Mouse (Mus musculus) heart, adult 2 months (tissue): ENCODE measurements around the gene Plcb3. TPM values are rescaled to one million over a fixed set of nuclear protein-coding genes. Genes with fewer than 3 reads are reported as not detected.

Source experiments
- DNase-seq, 2 experiments: peaks; one replicate each; pipeline ENCODE4 v3.0.0; 2021
- H3K27ac ChIP-seq: fragments of 200-600 bp; 2 replicates; pipeline ENCODE4 v1.8.1; 2022
- H3K27me3 ChIP-seq: fragments of 200-500 bp; 2 replicates; pipeline ENCODE4 v1.6.1; 2012; ENCODE audit warnings: mild to moderate bottlenecking, low read length, inconsistent platforms, mixed read lengths; ENCODE audit not compliant: control insufficient read depth, insufficient read depth
- H3K36me3 ChIP-seq: fragments of 200-500 bp; 2 replicates; pipeline ENCODE4 v1.6.1; 2012; ENCODE audit warnings: low read length, inconsistent platforms; ENCODE audit not compliant: control insufficient read depth, insufficient read depth
- H3K4me1 ChIP-seq: fragments of 200-500 bp; 2 replicates; pipeline ENCODE4 v1.6.1; 2011; ENCODE audit warnings: low read length; ENCODE audit not compliant: control insufficient read depth, insufficient read depth
- H3K4me3 ChIP-seq: fragments of 200-600 bp; 2 replicates; pipeline ENCODE4 v1.8.1; 2022
- H3K79me2 ChIP-seq: fragments of 200-500 bp; replicated peaks from 2 replicates; pipeline ENCODE4 v1.6.1; 2012; ENCODE audit warnings: mild to moderate bottlenecking, inconsistent platforms, low read length, moderate library complexity, mixed read lengths; ENCODE audit not compliant: control insufficient read depth, insufficient read depth
- H3K9ac ChIP-seq: fragments of 200-500 bp; 2 replicates; pipeline ENCODE4 v1.6.1; 2012; ENCODE audit warnings: low read depth, mild to moderate bottlenecking, control low read depth, inconsistent platforms, low read length, mixed read lengths
- CTCF ChIP-seq: fragments of 200-600 bp; IDR thresholded peaks from 2 replicates; pipeline ENCODE4 v1.8.1; 2022; ENCODE audit warnings: antibody characterized with exemption, mild to moderate bottlenecking, moderate library complexity
- EP300 ChIP-seq: fragments of 200-500 bp; IDR thresholded peaks from 2 replicates; pipeline ENCODE4 v1.6.1; 2011; ENCODE audit warnings: low read depth, low read length, control low read depth; ENCODE audit not compliant: insufficient read depth
- POLR2A ChIP-seq: fragments of 200-500 bp; IDR thresholded peaks from 2 replicates; pipeline ENCODE4 v1.6.1; 2011; ENCODE audit warnings: mild to moderate bottlenecking, low read depth, low read length, control low read depth; ENCODE audit not compliant: insufficient read depth
- WGBS: fragments of 180-500 bp; shearing (Covaris S2); methylation state at CpG from one replicate; pipeline ENCODE4 v1.1.7; 2018; 5-methylcytosine and 5-hydroxymethylcytosine counted together
- intact Hi-C: fragments of 180-260 bp; cut with DNase I; formaldehyde crosslinking; loops from one replicate; pipeline ENCODE4 v1.15.1; 2025
- polyA plus RNA-seq: library from polyadenylated mRNA; depleted of rRNA; stranded (reverse); fragments of >200 nt; gene quantifications from 2 replicates; pipeline ENCODE4 v1.2.3, GENCODE M21; 2012
- total RNA-seq, 2 experiments: library from RNA; stranded (reverse); gene quantifications; 2 replicates each; pipeline ENCODE4 v1.2.3; 2021

Gene Plcb3
- total and polyA plus RNA-seq, 3 experiments = 14.6 to 27.5 (median 15.2) TPM

DNA sequence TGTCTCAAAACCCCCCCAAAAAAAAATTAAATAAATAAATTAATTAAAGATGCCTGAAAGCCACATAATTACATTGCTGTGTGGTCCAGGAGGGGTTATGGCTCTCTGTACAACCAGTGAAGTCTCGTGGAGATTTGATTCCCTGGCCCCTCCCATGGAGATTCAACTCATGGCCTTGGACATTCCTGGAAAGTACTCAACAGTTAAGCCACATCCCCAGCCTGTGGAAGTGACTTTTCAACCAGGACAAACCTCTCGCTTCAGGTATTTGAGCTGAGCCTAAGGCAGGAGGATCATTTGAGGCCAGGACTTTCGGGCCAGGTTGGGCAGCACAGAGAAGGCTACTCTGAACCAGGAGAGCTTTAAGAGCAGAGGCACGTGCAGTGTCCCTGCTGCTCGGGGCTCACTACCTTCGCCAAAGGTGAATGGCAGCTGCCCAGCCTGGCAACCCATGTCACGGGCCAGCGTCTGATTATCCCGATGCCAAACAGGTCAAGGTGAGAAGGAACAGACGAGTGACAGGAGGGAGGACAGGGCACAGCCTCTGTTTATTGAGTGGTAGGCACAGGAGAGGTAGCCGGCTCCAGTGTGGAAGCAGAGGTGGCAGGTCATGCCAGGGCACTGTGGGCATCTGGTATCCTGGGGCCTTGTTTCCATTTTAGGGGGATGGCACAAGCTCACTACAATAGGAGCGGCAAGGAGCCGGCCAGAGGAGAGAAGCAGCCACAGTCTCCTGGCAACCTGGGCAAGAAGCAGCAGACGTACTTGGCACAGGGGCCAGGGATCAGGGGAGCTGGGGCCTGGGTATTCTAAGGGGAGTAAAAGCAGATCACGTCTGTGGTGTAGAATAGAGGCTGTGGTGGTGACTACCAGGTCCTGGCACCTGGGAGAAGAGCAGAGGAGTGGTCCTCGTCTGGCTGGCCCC lies 38.5 kb downstream of the Plcb3 start:
- H3K4me3 ChIP-seq = peak overlapping the region; percentile 11; the same call in 1 of the 2 replicates
- intact Hi-C loops = loop anchor here (2.0 kb wide), 2 partner anchors 13 to 15 kb away; partner anchors contain the start of gene Catsperz
- H3K36me3 ChIP-seq = no peaks in the 10 kb centered on the region
- H3K27ac ChIP-seq = peak overlapping the region; percentile 78
- H3K4me1 ChIP-seq = peaks cover 6% of the 10 kb centered on the region
- DNase-seq = peak; percentile 51 to 80
- no peaks in the 10 kb centered on the region for H3K79me2 ChIP-seq
- H3K9ac ChIP-seq = no peak overlapping the region
- H3K27me3 ChIP-seq = peaks cover 12% of the 10 kb centered on the region
- WGBS = 58% methylated on average over 16 of the region's 16 CpGs
- TF ChIP-seq POLR2A = no peak
- peak; percentile 37; the same call in 1 of the 2 replicates for TF ChIP-seq EP300

DNA sequence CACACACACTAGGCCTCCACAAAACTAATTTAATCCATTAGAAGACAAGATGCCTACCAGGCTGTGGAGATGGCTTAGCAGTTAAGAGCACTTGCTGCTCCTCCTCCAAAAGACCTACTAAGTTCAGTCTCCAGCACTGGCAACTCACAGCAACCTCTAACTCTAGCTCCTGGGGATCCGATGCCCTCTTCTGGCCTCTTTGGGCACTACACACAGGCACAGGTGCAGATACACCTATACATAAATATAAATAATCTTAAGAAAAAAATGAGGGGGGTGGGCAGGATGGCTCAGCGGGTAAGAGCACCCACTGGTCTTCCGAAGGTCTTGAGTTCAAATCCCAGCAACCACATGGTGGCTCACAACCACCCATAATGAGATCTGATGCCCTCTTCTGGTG lies 40.0 kb downstream of the Plcb3 start:
- H3K4me1 ChIP-seq = peaks cover 4% of the 10 kb centered on the region; the same call in 1 of the 2 replicates
- intact Hi-C loops = no loop called here
- DNase-seq = no peak
- no peaks in the 10 kb centered on the region for H3K36me3 ChIP-seq
- no peaks in the 10 kb centered on the region for H3K79me2 ChIP-seq
- H3K9ac ChIP-seq = no peak overlapping the region
- no peak overlapping the region for H3K27ac ChIP-seq
- no peak overlapping the region for H3K4me3 ChIP-seq
- TF ChIP-seq POLR2A (no peak), CTCF (peak; percentile 56)
- peaks cover 12% of the 10 kb centered on the region for H3K27me3 ChIP-seq
- WGBS = 40% methylated on average over 3 of the region's 3 CpGs

DNA sequence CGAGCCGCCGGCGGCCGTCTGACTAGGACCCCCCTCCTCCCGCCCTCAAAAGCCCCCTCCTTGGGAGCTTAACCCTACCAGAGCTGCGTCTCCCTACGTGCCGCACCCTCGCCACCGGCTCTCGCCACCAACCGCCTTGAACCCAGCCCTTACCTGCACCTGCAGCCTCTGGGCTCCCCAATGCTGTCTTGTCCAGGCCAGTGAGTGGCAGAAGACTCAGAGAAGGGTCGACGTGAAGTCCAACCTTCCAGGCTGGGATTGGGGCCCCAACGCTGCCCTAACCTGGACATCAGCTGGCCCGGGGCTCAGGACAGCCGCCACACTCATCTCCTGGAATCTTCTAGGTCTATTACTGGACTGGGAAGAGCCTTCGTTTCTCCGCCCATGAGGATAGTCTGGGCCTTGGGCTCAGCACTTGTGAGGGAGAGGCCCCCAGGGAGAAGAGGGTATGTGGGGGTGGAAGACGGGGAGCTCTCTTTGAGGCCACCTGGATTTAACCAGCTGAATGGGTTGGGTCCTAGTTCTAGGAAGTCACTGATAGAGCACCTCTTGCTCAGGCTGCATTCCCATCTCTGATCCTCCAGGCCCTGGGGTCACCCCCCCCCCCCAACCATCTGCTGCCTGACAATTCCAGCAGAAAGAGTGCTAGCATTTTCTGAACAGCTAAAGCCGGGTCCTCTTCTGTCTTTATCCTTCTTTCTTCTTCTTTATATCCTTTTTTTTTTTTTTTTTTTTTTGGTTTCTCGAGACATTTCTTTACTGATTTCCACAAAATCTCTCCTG lies 41.9 kb downstream of the Plcb3 start, which contains the start of gene Kcnk4:
Gene Kcnk4, minus strand, starts transcription at position 321 of the 783 bp plus-strand sequence.
- Histone ChIP-seq H3K4me1 (peaks cover 4% of the 10 kb centered on the region; the same call in 1 of the 2 replicates), H3K36me3 (no peaks in the 10 kb centered on the region), H3K79me2 (no peaks in the 10 kb centered on the region), H3K4me3 (peak within 1 kb of the TSS; percentile 46), H3K9ac (peak within 1 kb of the TSS; percentile 64), H3K27ac (no peak within 1 kb of the TSS), H3K27me3 (peaks cover 12% of the 10 kb centered on the region)
- TF ChIP-seq CTCF (no peak), POLR2A (no peak), EP300 (no peak)
- intact Hi-C loops = no loop called here
- WGBS = 18% methylated on average over 23 of the region's 23 CpGs
- DNase-seq = no peak

DNA sequence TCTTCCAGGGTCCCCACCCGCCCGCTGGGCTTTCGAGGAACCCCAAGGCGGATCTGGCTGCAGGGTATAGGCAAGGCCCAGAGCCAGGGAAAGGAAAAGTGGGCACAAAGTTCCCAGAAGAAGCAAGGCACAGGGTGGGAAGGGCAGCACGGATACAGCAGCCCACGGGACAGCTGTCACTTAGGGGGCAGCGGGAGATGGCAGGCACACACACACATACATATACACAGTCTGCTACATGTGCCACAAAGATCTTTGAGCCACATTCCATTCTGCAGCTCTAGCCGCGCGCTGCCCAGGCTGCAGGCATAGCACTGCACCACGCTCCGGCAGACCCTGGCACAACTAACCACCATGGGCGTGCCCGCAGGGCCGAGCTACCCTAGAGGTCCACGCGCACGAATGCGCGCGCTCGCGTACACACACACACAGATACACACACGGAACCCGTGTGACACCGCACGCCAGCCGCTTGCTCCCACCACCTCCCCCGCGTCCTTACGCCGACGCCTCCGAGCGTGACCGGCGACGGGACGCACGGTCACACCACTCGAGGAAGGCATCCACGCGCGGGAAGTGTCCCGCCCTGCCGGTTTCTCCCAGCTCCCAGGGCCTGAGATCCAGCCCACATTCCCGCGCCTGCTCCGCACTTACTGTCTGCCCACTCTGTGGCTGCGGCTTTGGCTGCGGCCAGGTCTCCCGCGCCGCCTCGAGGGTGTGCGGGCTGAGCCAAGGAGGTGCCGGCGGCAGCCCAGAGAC lies 42.7 kb downstream of the Plcb3 start:
- Histone ChIP-seq H3K27me3 (peaks cover 12% of the 10 kb centered on the region), H3K27ac (no peak overlapping the region), H3K9ac (peak overlapping the region; percentile 64), H3K4me1 (peaks cover 4% of the 10 kb centered on the region; the same call in 1 of the 2 replicates), H3K36me3 (no peaks in the 10 kb centered on the region), H3K4me3 (peak overlapping the region; percentile 46), H3K79me2 (no peaks in the 10 kb centered on the region)
- DNase-seq = peak; percentile 31 to 42
- intact Hi-C loops = no loop called here
- TF ChIP-seq EP300 (no peak), POLR2A (no peak), CTCF (no peak)
- WGBS = 5% methylated on average over 58 of the region's 58 CpGs

DNA sequence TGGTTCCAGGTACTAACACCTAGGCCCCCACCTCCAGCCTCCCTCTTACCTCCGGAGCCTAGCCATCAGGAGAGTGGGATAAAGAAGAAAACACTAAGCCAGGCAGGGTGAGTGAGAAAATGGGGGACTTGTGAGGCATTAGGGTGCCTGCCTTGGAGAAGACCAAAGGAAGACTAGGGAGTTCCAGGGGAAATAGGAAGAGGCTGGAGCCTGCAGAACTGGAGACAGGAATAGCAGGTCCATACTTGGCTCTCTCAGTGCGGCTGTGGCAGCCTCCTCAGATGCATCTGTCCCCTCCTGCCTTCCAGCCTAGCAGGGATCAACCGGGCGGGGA lies 43.2 kb downstream of the Plcb3 start:
- peaks cover 13% of the 10 kb centered on the region for H3K27me3 ChIP-seq
- no peak overlapping the region for H3K9ac ChIP-seq
- TF ChIP-seq CTCF (no peak), POLR2A (no peak), EP300 (no peak)
- H3K79me2 ChIP-seq = no peaks in the 10 kb centered on the region
- WGBS = 45% methylated on average over 4 of the region's 4 CpGs
- DNase-seq = no peak
- H3K27ac ChIP-seq = no peak overlapping the region
- no peak overlapping the region for H3K4me3 ChIP-seq
- peaks cover 4% of the 10 kb centered on the region; the same call in 1 of the 2 replicates for H3K4me1 ChIP-seq
- intact Hi-C loops = no loop called here
- no peaks in the 10 kb centered on the region for H3K36me3 ChIP-seq
